Mouse (Mus musculus) heart, postnatal 14 days (tissue): ENCODE data around the gene Prdm12. TPM values are rescaled to one million over a fixed set of nuclear protein-coding genes. Genes with fewer than 3 reads are reported as not detected.
A peak's percentile ranks its signal among the peaks of the same experiment; 100 is the strongest.

Experiments
- DNase-seq, 2 experiments: peaks; one replicate each; pipeline ENCODE4 v3.0.0; 2021 to 2022
- intact Hi-C: fragments of 180-260 bp; cut with DNase I; formaldehyde crosslinking; loops from one replicate; pipeline ENCODE4 v1.15.1; 2025
- long read RNA-seq, 2 experiments: library from polyadenylated mRNA; stranded (forward); transcript quantifications; one replicate each; pipeline ENCODE4 v2.0.0; 2021
- total RNA-seq, 2 experiments: library from RNA; stranded (reverse); gene quantifications; 2 replicates each; pipeline ENCODE4 v1.2.3; 2021

Gene Prdm12
- not detected for total RNA-seq
- long read RNA-seq, experiment 1: 0 reads
- long read RNA-seq, experiment 2: 0 reads

DNA sequence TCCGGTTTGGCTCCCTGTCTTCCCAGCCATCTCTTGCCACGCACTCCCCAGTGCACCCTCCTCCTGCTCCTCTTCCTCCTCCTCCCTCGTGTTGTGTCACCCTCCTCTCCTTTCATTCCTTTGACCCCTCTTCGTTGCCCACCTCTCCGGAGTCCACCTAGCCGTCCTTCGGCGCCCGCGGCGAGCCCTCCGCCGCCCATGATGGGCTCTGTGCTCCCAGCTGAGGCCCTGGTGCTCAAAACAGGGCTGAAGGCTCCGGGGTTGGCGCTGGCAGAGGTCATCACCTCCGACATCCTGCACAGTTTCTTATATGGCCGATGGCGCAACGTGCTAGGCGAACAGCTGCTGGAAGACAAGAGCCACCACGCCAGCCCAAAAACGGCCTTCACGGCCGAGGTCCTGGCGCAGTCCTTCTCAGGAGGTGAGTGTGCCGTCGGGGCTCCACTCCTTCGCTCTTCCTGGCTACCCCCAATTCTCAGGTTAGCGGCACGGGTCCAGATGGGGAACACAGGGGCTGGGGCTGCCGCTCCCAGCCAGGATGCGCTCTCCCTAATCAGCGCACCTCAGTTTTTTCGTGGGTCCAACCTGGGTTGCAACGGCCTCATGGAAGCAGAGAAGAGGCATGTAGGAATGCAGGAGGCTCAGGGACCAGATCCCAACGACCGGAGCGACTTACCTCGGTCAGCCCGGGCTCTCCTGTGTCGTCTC is at the start of gene Prdm12:
Prdm12 (plus strand) TSS at position 137 of the 708 bp plus-strand sequence.
- intact Hi-C loops: no loop called here
- no peak for DNase-seq

DNA sequence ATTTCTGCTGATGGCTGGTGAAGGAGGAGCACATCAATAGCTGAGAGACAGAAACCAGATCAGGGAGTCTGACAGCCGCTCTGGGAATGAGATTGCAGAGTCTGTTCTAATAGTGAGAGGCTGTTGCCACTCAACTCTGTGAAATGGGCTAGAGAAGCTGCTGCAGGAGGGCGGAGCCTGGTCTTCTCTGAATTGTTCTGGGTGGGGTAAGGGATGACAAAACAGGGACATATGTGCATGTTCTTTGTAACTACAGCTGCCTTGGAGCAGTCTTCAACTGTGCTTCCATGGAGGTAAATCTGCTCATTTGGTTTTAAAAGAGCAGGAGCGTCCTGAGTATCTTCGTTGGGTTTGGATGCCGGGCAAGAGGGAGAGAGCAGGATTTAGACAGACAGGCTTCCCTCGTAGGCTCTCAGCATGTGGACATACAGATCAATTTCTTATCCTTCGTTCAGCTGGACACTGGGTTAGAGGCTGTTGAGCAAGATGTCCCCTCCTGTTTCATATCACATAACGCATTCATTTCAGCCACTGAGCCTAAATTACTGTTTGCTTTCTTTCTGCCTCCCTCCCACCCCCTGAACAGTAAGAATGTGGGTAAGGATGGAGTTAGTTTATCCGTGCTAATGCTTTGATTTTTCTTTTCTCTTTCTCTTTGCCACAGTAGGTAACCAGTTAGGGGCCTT is 47.9 kb upstream of the Prdm12 start:
- DNase-seq: no peak
- intact Hi-C loops: no loop called here

- intact Hi-C loops: no loop called here
- DNase-seq: no peak
Observed at GRCm38 (mm10) chr2:31607555-31607954, 32.3 kb upstream of the Prdm12 start.

GRCm38 (mm10) chr2:31609859-31610261 is 30.0 kb upstream of the Prdm12 start:
- peak; percentile 12 to 27 for DNase-seq
- intact Hi-C loops: no loop called here

- no peak for DNase-seq
- intact Hi-C loops: no loop called here
Observed at GRCm38 (mm10) chr2:31610922-31611321, 28.9 kb upstream of the Prdm12 start.

GRCm38 (mm10) chr2:31611400-31611799 is 28.4 kb upstream of the Prdm12 start:
- intact Hi-C loops: no loop called here
- DNase-seq: no peak

- DNase-seq: no peak
Observed at GRCm38 (mm10) chr2:31612627-31613026, 27.2 kb upstream of the Prdm12 start.

GRCm38 (mm10) chr2:31613781-31614180 is 26.1 kb upstream of the Prdm12 start:
- no peak for DNase-seq
- intact Hi-C loops: no loop called here

More at GRCm38 (mm10) chr2:31612627-31613026, 27.2 kb upstream of the Prdm12 start:
- intact Hi-C loops: no loop called here

- intact Hi-C loops: no loop called here
- no peak for DNase-seq
Observed at GRCm38 (mm10) chr2:31618484-31619161, 21.2 kb upstream of the Prdm12 start.

DNA sequence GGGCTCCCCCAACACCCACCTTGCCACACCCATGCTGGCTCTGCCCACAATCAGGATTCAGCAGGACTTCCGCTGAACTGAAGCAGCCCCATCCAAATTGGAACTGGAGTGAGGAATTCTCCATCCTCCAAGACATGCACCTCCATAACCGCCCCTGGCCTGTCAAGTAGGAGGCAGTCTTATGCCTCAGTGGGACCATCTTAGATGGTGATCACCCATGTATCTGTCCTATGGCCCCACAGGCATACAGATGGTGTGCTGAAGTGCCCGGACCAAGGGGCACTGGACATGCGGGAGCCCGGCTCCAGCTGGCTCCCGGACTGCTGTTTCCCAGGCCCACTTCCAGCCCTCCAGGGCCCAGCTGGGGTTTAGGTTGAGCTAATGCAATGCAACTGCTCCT is 20.6 kb upstream of the Prdm12 start:
- intact Hi-C loops: no loop called here

GRCm38 (mm10) chr2:31633531-31633930 is 6.3 kb upstream of the Prdm12 start:
- intact Hi-C loops: no loop called here

More for the DNA sequence above, 20.6 kb upstream of the Prdm12 start:
- no peak for DNase-seq

DNA sequence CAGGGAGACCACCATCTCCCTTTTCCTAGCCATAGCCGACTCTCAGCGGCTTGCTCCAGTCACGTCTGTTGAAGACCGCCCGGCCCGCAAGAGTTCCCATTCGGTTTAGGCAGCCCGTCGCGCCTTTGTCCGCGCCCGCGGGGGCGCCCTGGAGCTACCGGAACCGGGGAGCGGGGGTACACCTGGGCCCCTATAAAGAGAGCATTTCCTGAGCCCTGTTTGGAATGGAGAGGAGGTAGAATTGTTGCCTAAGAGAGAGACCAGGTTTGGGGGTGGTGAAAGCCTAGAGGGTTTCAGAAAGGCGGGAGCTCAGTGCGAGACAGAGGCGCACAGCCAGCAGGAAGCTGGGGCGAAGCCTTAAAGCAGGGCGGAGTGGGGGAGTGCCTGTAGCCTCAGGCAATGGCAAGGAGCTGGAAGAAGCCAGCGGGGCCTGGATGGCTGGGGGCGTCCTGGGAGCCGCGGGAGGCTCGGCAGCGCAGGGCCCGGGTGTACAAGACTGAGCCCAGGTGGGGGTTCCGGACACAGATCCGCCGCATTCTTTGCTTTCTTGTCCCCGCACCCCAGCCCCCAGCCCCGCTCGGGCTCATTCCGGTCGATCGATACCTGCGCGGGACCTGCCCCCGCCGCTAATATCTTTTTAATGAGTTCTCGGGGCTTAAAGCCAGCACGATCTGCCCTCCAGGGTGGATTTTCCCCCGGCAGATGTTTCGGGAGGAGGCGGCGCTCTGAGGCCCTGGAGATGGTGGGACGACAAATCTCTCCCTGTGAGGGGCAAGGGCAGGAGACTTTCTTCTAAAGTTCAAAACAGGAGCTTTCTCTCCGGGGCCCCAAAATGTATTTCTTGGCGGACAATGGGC is 4.3 kb upstream of the Prdm12 start:
- intact Hi-C loops: no loop called here
- no peak for DNase-seq

More at GRCm38 (mm10) chr2:31633531-31633930, 6.3 kb upstream of the Prdm12 start:
- DNase-seq: no peak

DNA sequence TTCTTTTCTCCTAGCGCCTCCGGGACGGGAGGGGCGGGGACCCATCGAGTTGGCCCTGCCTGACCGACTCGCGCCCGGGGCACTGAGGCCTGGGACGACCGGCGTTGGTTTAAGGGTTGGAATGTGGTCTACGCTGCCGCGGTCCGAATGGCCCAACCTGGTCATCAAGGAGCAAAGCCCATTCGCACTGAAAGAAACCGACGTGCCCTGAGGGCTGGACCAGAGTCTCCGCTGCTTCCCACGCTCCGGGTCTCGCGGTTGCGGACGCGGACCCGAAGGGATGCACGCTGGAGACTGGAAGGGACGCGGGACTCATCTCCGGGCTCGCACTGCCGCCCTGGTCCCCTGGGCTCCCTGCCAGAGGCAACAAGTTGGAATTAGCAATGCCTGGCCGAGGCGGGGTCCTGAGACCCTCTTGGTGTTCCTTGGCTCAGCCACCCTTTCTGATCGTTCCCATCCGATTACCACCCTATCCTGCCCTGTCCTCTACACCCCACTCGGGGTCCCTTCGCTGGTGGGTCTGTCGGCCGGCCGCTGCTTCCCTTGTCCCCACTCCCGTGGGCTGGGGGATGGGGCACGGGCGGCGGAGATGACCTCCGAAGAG is 3.6 kb upstream of the Prdm12 start:
- intact Hi-C loops: no loop called here
- DNase-seq: peak in 1 of 2 experiments; percentile 23

DNA sequence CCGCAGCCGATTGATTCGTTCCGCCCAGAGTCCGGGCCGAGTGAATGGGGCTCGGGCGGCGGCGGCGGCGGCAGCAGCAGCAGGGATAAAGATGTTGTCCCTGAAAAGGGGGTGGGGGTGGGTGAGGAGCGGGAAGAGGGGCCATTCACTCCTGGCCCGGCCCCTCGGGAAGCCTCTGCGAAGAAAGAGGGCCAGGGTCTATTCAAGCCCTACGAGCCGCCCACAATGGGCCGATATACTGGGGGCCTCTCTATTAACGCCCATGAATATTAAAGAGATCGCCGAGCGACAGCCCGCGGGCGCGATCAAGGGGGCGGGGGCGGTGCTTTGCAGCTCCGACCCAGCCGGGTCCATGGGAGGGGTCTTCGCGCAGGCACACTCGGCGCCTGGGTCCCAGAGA is 3.1 kb upstream of the Prdm12 start:
- intact Hi-C loops: no loop called here
- DNase-seq: no peak

- no peak for DNase-seq
- intact Hi-C loops: no loop called here
Observed at GRCm38 (mm10) chr2:31637311-31637710, 2.5 kb upstream of the Prdm12 start.

- DNase-seq: peak; percentile 35 to 38
- intact Hi-C loops: no loop called here
Observed at GRCm38 (mm10) chr2:31637807-31638206, 2.0 kb upstream of the Prdm12 start.

DNA sequence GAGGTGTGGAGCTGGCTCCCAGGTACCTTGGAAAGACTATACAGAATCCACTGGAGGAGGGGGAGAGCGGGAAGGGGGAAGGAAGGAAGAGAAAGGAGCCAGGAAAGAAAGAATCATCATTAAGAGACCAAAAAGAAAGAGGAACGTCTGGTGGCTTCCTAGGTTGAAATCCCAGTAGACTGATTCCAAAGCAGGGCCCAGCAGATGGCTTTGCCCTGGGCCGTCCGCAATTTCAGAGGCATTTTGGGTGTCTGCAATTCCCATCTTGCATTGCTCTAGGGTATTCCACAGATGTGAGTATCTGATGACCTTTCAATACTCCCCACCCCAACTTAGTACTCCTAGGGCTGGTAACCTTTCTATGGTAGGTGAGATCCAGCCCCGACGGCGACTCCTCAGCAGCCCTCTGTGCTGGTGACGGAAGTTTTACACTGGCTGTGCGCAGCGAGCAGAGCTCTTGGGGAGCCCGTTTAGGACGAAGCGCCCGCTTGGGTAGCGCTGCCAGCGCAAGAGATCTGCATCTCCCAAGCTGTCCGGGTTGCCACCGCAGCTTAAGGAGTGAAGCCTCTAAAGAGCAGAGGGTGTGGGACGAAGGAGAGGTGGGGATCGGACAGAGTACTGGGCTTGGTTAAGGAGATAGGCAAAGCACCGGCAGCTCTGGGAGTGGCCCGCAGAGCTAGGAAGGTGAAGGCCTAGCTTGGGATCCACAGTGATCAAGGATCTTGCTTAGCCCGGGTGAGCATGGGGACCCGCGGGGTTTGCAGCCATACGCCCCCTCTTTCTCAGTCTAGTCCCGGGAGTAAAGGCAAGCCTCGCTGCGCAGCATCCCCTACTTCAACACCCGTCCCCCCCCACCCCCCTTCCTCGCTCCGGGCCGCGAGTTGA is 1.0 kb upstream of the Prdm12 start:
- intact Hi-C loops: no loop called here
- no peak for DNase-seq

- DNase-seq: no peak
- intact Hi-C loops: no loop called here
Observed at GRCm38 (mm10) chr2:31639466-31639760, 424 bp upstream of the Prdm12 start.
